Mouse (Mus musculus): ENCODE measurements around the gene Foxp4. TPM values are rescaled to one million over a fixed set of nuclear protein-coding genes. Genes with fewer than 3 reads are reported as not detected.

Foxp4 gene
- polyA plus RNA-seq, 1 experiment = 194 TPM

- H3K4me3 ChIP-seq (ENCODE audit: control insufficient read depth, insufficient read depth, low read length) = no peak overlapping the region
- H3K27ac ChIP-seq (ENCODE audit: control insufficient read depth, insufficient read depth, low read length) = no peak overlapping the region
- H3K27me3 ChIP-seq (ENCODE audit: control insufficient read depth, insufficient read depth, low read length) = no peaks in the 10 kb centered on the region
- no peak for DNase-seq
- WGBS = 96% methylated on average over 7 of the region's 7 CpGs
- H3K36me3 ChIP-seq (ENCODE audit: control insufficient read depth, insufficient read depth, low read length) = no peaks in the 10 kb centered on the region
- H3K4me1 ChIP-seq (replicated peaks; ENCODE audit: control insufficient read depth, insufficient read depth, low read length) = peaks cover 33% of the 10 kb centered on the region
- TF ChIP-seq CTCF (IDR thresholded peaks at IDR 0.05; ENCODE audit: borderline replicate concordance, control insufficient read depth, extremely low read depth, insufficient read depth, low read length, poor library complexity) (no peak), POLR2A (IDR thresholded peaks at IDR 0.05; ENCODE audit: control insufficient read depth, extremely low read depth, insufficient read depth, low read length, poor library complexity) (no peak)
Observed at GRCm38 (mm10) chr17:47888641-47889040, 35.8 kb downstream of the Foxp4 start.

GRCm38 (mm10) chr17:47888155-47888455 is 36.3 kb downstream of the Foxp4 start:
- H3K4me3 ChIP-seq (ENCODE audit: control insufficient read depth, insufficient read depth, low read length) = 0 out of 2 replicates have a peak overlapping the region, but pooled peaks have one; percentile 7
- WGBS = 68% methylated on average over 6 of the region's 6 CpGs
- no peak for DNase-seq
- peak overlapping the region; percentile 60; the same call in 1 of the 2 replicates for H3K27ac ChIP-seq (ENCODE audit: control insufficient read depth, insufficient read depth, low read length)
- TF ChIP-seq CTCF (IDR thresholded peaks at IDR 0.05; ENCODE audit: borderline replicate concordance, control insufficient read depth, extremely low read depth, insufficient read depth, low read length, poor library complexity) = no peak
- TF ChIP-seq POLR2A (IDR thresholded peaks at IDR 0.05; ENCODE audit: control insufficient read depth, extremely low read depth, insufficient read depth, low read length, poor library complexity) = no peak
- H3K36me3 ChIP-seq (ENCODE audit: control insufficient read depth, insufficient read depth, low read length) = no peaks in the 10 kb centered on the region
- H3K27me3 ChIP-seq (ENCODE audit: control insufficient read depth, insufficient read depth, low read length) = no peaks in the 10 kb centered on the region
- peaks cover 37% of the 10 kb centered on the region for H3K4me1 ChIP-seq (replicated peaks; ENCODE audit: control insufficient read depth, insufficient read depth, low read length)

- peak overlapping the region; percentile 60; the same call in 1 of the 2 replicates for H3K27ac ChIP-seq (ENCODE audit: control insufficient read depth, insufficient read depth, low read length)
- 67% methylated on average over 13 of the region's 13 CpGs for WGBS
- 0 out of 2 replicates have a peak overlapping the region, but pooled peaks have one; percentile 7 for H3K4me3 ChIP-seq (ENCODE audit: control insufficient read depth, insufficient read depth, low read length)
- no peaks in the 10 kb centered on the region for H3K27me3 ChIP-seq (ENCODE audit: control insufficient read depth, insufficient read depth, low read length)
- no peak for TF ChIP-seq CTCF (IDR thresholded peaks at IDR 0.05; ENCODE audit: borderline replicate concordance, control insufficient read depth, extremely low read depth, insufficient read depth, low read length, poor library complexity)
- TF ChIP-seq POLR2A (IDR thresholded peaks at IDR 0.05; ENCODE audit: control insufficient read depth, extremely low read depth, insufficient read depth, low read length, poor library complexity) = no peak
- H3K4me1 ChIP-seq (replicated peaks; ENCODE audit: control insufficient read depth, insufficient read depth, low read length) = peaks cover 39% of the 10 kb centered on the region
- peak; percentile 24 for DNase-seq
- no peaks in the 10 kb centered on the region for H3K36me3 ChIP-seq (ENCODE audit: control insufficient read depth, insufficient read depth, low read length)
Observed at GRCm38 (mm10) chr17:47887381-47888154, 36.9 kb downstream of the Foxp4 start.

- H3K4me3 ChIP-seq (ENCODE audit: control insufficient read depth, insufficient read depth, low read length) = no peak overlapping the region
- 50% methylated on average over 5 of the region's 5 CpGs for WGBS
- no peaks in the 10 kb centered on the region for H3K27me3 ChIP-seq (ENCODE audit: control insufficient read depth, insufficient read depth, low read length)
- H3K4me1 ChIP-seq (replicated peaks; ENCODE audit: control insufficient read depth, insufficient read depth, low read length) = peaks cover 31% of the 10 kb centered on the region
- H3K27ac ChIP-seq (ENCODE audit: control insufficient read depth, insufficient read depth, low read length) = peak overlapping the region; percentile 79
- no peak for DNase-seq
- TF ChIP-seq POLR2A (IDR thresholded peaks at IDR 0.05; ENCODE audit: control insufficient read depth, extremely low read depth, insufficient read depth, low read length, poor library complexity) (no peak), CTCF (IDR thresholded peaks at IDR 0.05; ENCODE audit: borderline replicate concordance, control insufficient read depth, extremely low read depth, insufficient read depth, low read length, poor library complexity) (no peak)
- no peaks in the 10 kb centered on the region for H3K36me3 ChIP-seq (ENCODE audit: control insufficient read depth, insufficient read depth, low read length)
Observed at GRCm38 (mm10) chr17:47883099-47883498, 41.3 kb downstream of the Foxp4 start.

GRCm38 (mm10) chr17:47881330-47881729 is 43.1 kb downstream of the Foxp4 start:
- no peak for TF ChIP-seq POLR2A (IDR thresholded peaks at IDR 0.05; ENCODE audit: control insufficient read depth, extremely low read depth, insufficient read depth, low read length, poor library complexity)
- TF ChIP-seq CTCF (IDR thresholded peaks at IDR 0.05; ENCODE audit: borderline replicate concordance, control insufficient read depth, extremely low read depth, insufficient read depth, low read length, poor library complexity) = no peak
- H3K36me3 ChIP-seq (ENCODE audit: control insufficient read depth, insufficient read depth, low read length) = no peaks in the 10 kb centered on the region
- no peak for DNase-seq
- no peaks in the 10 kb centered on the region for H3K27me3 ChIP-seq (ENCODE audit: control insufficient read depth, insufficient read depth, low read length)
- peaks cover 15% of the 10 kb centered on the region for H3K4me1 ChIP-seq (replicated peaks; ENCODE audit: control insufficient read depth, insufficient read depth, low read length)
- no peak overlapping the region for H3K27ac ChIP-seq (ENCODE audit: control insufficient read depth, insufficient read depth, low read length)
- no peak overlapping the region for H3K4me3 ChIP-seq (ENCODE audit: control insufficient read depth, insufficient read depth, low read length)
- 96% methylated on average over 13 of the region's 13 CpGs for WGBS

- no peak for DNase-seq
- H3K4me3 ChIP-seq (ENCODE audit: control insufficient read depth, insufficient read depth, low read length) = no peak overlapping the region
- H3K4me1 ChIP-seq (replicated peaks; ENCODE audit: control insufficient read depth, insufficient read depth, low read length) = peaks cover 15% of the 10 kb centered on the region
- no peaks in the 10 kb centered on the region for H3K36me3 ChIP-seq (ENCODE audit: control insufficient read depth, insufficient read depth, low read length)
- TF ChIP-seq CTCF (IDR thresholded peaks at IDR 0.05; ENCODE audit: borderline replicate concordance, control insufficient read depth, extremely low read depth, insufficient read depth, low read length, poor library complexity) = no peak
- TF ChIP-seq POLR2A (IDR thresholded peaks at IDR 0.05; ENCODE audit: control insufficient read depth, extremely low read depth, insufficient read depth, low read length, poor library complexity) = no peak
- no peaks in the 10 kb centered on the region for H3K27me3 ChIP-seq (ENCODE audit: control insufficient read depth, insufficient read depth, low read length)
- WGBS = 91% methylated on average over 3 of the region's 3 CpGs
- H3K27ac ChIP-seq (ENCODE audit: control insufficient read depth, insufficient read depth, low read length) = no peak overlapping the region
Observed at GRCm38 (mm10) chr17:47879207-47879606, 45.2 kb downstream of the Foxp4 start.
